Mouse (Mus musculus) inflammation-experienced regulatory T-cells, adult 6 months (primary cell): ENCODE results near the gene Slc19a2. TPM values are rescaled to one million over a fixed set of nuclear protein-coding genes. Genes with fewer than 3 reads are reported as not detected.
"Not testable (repeated sequence)": the region's sequence is repeated elsewhere in the genome, so short reads cannot be mapped to it uniquely, and the experiment has no call there.

Experiments used
- ATAC-seq: one replicate; pipeline ENCODE4 v1.8.0; 2017
- polyA plus RNA-seq, 3 experiments: library from polyadenylated mRNA; unstranded; fragments of 100-300 nt; shearing (Covaris generic); gene quantifications; one replicate each; pipeline ENCODE4 v1.2.1; 2017

The Slc19a2 gene
- 1 to 10 TPM; 1.3 to 2.1 (median 1.6) TPM for polyA plus RNA-seq

- peak; percentile 90 for ATAC-seq
Measured at GRCm38 (mm10) chr1:164248465-164249331, at the start of gene Slc19a2. TSS of gene Slc19a2 (plus strand) at chr1:164249046.

DNA sequence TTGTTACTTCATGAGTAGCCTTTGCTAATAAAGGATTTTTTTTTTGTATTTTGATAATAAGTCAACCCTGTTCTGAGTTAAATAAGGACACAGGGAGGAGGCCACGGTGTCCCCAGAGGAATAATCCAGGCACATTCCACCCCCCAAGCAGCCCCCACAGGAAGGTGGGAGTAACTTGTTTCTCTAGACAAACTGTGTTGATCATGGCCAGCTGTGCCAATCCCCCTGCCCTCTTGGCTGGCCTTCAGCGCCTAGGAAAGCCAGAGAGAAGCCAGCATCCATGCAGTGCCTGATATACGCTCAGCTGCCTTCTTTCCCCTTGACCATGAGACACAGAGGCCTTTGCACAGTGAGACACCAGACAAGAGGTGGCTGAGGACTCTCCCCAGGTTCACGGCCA lies 49.3 kb upstream of the Slc19a2 start:
- ATAC-seq: no peak

GRCm38 (mm10) chr1:164208437-164208836 lies 40.4 kb upstream of the Slc19a2 start:
- ATAC-seq: no peak

DNA sequence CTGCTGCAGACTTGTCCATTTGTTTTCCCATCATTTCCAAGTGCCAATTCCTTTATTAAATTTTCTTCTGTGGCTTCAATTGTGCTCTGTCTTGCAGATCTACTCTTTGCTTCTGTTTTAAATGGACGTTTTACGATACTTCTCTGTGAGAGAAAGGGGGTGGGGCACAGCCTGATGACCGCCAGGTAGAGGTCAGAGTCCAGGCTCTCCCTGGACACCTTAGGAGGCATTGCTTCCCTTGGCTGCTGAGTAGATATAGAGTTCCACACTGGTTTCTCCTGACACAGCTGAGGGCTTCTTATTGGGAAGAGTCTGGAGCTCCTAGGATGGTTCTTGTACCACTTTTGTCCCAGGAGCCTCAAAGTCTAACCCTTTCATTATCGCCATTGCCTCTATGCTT lies 37.9 kb upstream of the Slc19a2 start:
- ATAC-seq: no peak

DNA sequence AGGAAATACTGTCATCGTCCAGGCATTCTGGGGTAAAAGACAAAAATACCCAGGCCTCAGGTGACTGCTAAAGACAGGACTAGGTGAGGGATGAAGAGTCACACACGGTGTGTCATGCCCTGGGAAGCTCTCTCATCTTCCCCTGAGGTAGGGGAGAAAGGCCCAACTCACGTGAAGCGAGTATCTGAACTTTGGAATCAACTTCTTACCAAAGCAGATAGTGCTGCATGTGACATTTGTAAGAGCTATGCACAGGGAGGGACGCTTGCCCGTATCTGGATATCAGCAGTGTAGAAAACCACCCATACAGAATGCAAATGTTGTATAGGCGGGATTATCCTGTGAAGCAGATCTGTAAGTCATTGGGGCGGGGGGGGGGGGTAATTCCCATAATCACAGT lies 36.2 kb upstream of the Slc19a2 start:
- ATAC-seq: no peak

DNA sequence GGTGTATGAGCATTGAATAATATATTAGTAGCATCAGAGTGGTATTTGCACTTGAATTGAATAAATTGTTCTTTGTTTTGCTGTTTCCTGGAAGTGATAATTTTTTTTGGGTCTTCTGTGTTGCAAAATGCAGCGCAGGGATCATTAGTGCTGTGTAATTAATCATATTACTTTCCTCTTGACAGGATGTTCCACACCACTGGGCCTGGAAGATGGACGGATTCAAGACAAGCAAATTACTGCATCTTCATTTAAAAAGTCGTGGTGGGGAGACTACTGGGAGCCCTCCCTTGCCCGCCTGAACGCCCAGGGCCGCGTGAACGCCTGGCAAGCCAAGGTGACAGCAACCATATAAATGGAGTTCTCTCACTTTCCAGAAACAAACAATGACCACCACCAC lies 34.7 kb upstream of the Slc19a2 start:
- ATAC-seq: no peak

GRCm38 (mm10) chr1:164215097-164215496 lies 33.7 kb upstream of the Slc19a2 start:
- ATAC-seq: no peak

DNA sequence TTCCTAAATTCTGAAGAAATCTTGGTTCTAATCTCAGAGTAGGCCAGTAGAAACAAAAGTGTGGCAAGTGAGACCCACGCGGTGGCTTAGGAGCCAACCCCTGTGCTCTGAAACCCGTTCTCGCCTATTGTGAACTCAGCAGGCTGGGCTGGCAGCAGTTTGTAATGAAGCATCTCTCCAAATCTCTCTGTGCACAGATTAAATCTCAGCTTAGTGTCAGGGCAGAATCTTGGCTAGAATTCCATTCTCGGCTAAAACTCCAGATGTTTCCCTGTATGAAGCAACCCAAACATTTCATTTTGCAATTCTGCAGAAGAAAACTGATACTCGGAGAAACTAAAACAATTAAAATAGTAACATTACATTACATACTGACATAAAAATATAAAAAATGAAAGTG lies 33.3 kb upstream of the Slc19a2 start:
- ATAC-seq: no peak

- ATAC-seq: no peak
Measured at GRCm38 (mm10) chr1:164217791-164218685, 30.8 kb upstream of the Slc19a2 start.

- no peak for ATAC-seq
Measured at GRCm38 (mm10) chr1:164220261-164220660, 28.6 kb upstream of the Slc19a2 start.

GRCm38 (mm10) chr1:164223089-164223488 lies 25.8 kb upstream of the Slc19a2 start:
- no peak for ATAC-seq

- not testable (repeated sequence) for ATAC-seq
Measured at GRCm38 (mm10) chr1:164231937-164232570, 16.8 kb upstream of the Slc19a2 start.

GRCm38 (mm10) chr1:164233447-164233846 lies 15.4 kb upstream of the Slc19a2 start:
- no peak for ATAC-seq

DNA sequence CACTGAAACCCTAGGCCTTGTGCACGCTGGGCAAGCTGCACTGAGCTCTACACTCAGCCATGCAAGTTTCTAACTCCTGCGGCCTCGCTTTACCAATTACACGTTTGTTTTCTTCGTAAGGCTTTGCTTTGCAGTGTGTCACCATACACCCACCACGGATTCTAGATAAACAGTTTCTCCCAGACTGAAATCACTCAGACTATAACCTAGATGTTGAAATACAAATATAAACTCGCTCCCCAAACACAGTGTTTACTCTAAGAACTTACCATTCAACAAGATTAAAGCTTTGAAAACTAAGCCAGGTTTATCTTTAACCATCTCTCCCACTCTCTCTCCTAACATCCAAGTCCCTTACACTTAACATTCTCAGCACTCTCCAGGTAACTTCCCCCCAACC lies 13.8 kb upstream of the Slc19a2 start:
- ATAC-seq: no peak

GRCm38 (mm10) chr1:164236078-164236477 lies 12.8 kb upstream of the Slc19a2 start:
- ATAC-seq: no peak

GRCm38 (mm10) chr1:164241494-164241893 lies 7.4 kb upstream of the Slc19a2 start:
- no peak for ATAC-seq

GRCm38 (mm10) chr1:164242809-164243208 lies 6.0 kb upstream of the Slc19a2 start:
- ATAC-seq: no peak

DNA sequence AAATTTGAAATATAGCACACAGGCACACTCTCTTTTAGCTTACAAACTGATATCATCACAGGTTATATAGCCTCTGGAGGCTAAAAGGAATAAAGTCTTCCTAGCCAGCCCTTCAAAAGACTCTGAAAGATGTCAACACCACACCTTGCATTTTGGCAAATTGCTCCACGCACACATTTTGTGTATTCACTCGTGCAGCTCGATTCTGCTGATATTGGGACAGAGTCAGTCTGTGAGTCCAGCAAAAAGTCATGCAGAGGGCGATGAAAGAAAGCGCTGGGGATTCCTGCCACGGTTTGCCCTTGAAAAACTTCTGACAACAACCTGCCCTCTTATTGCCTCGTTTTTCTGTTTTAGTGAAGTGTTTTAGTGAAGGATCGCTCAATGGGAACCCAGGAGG lies 1.4 kb upstream of the Slc19a2 start:
- ATAC-seq: no peak

GRCm38 (mm10) chr1:164247971-164248370 lies 875 bp upstream of the Slc19a2 start:
- ATAC-seq: no peak

GRCm38 (mm10) chr1:164249332-164249711 lies 476 bp downstream of the Slc19a2 start:
- ATAC-seq: peak; percentile 26

- ATAC-seq: no peak
Measured at GRCm38 (mm10) chr1:164250391-164251150, 1.7 kb downstream of the Slc19a2 start.

DNA sequence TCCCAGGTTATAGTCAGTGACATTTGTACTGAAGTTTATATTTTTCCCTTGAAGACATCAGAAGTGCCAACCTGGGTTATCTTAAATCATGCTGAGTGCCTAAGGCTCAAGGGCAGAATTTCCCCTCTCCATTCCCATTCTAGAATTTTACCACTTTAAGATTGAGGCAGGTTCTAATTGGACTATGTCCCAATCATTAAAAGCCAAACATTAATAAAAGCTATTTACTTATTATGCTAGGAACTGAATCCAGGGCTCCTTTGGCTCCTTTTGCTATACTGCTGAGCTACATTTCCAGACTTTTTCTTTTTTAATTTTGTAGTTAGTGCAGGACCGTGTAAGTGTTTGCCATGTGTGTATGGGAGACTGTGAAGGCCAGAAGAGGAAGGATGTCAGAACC lies 2.6 kb downstream of the Slc19a2 start:
- ATAC-seq: no peak
